ENCODE assay signal across 9 mouse cellular contexts in the genomic region with DNA sequence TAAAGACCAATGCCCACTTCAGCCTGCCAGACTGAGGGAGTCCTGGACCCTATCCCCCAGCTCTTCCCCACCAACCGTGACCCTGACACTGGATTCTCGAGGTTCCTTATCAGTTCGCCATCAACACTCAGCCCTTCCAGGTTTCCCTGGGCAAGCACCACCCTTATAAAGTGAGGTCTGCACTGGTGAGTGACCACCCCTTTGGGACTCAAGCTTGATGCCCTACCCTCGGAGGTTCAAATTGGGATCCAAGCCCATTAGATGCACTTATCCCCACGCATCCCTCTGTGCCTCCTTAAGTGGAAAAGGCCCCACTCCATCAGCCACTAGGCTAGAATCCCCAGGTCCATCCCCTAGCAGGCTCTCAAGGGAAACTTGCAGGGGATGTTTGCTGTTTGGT. TPM values are rescaled to one million over a fixed set of nuclear protein-coding genes. Genes with fewer than 3 reads are reported as not detected.
DNase-seq lines count a peak whose midpoint lies in the region; ATAC-seq and TF ChIP-seq lines count a peak whose summit lies in the region.
"Had no signal": no experiment of that assay in that cellular context is flagged by ENCODE, and none has a peak within 500 bp of the region (broad histone marks: within the 10 kb centered on the region; RNA-seq: fewer than 3 reads in every experiment).

No protein-coding gene starts in this region.

- TF ChIP-seq CTCF in cerebellum, adult 2 months (IDR thresholded peaks at IDR 0.05; ENCODE audit: borderline replicate concordance, insufficient read depth, low read depth, low read length) = no peak
- TF ChIP-seq CTCF in spleen, adult 2 months (IDR thresholded peaks at IDR 0.05; ENCODE audit: extremely low read depth, insufficient read depth, insufficient read length, insufficient replicate concordance) = no peak

- H3K4me3 ChIP-seq in cerebellum, adult 2 months (replicated peaks; ENCODE audit: insufficient read depth, low read depth, low read length) = peak overlapping the region; percentile 92
- H3K4me3 ChIP-seq in spleen, adult 2 months (ENCODE audit: extremely low read depth, insufficient read depth, insufficient read length) = peak overlapping the region; percentile 90
- H3K4me3 ChIP-seq in limb, embryonic 13.5 days = peak overlapping the region; percentile 88
- no peak overlapping the region for H3K4me3 ChIP-seq in stomach, embryonic 14.5 days (ENCODE audit: low read depth, low read length)

- peak in 1 of 2 experiments; percentile 50 for DNase-seq in cerebellum, adult 2 months
- no peak for DNase-seq in cerebellum, postnatal 14 days
- DNase-seq in spleen, adult 2 months (ENCODE audit: low read depth in 1 of 2, low spot score in 2 of 2) = no peak
- no peak for DNase-seq in spleen, postnatal 14 days (ENCODE audit: low spot score in 2 of 2)
- no peak for DNase-seq in yolk sac, embryonic 10.5 days (ENCODE audit: low spot score)
- no peak for DNase-seq in ovary, postnatal 10 days (ENCODE audit: low spot score)
- DNase-seq: kidney, adult 8-10 months had no signal

- H3K9ac ChIP-seq in limb, embryonic 13.5 days = peak overlapping the region; percentile 95
- no peak overlapping the region for H3K9ac ChIP-seq in stomach, embryonic 14.5 days (replicated peaks; ENCODE audit: low read depth, low read length)

- no peak for ATAC-seq in limb, embryonic 13.5 days (ENCODE audit: low FRiP score, low read depth)
- ATAC-seq in stomach, embryonic 14.5 days (ENCODE audit: insufficient number of reproducible peaks, insufficient read depth, low FRiP score, low read depth) = no peak

- 31% methylated on average over 5 of the region's 5 CpGs for WGBS in cerebellum, adult 2 months
- 49% methylated on average over 5 of the region's 5 CpGs for WGBS in spleen, adult 2 months
- WGBS in limb, embryonic 13.5 days = 66% methylated on average over 5 of the region's 5 CpGs
- WGBS in stomach, embryonic 14.5 days = 65% methylated on average over 5 of the region's 5 CpGs

- no peaks in the 10 kb centered on the region for H3K36me3 ChIP-seq in spleen, adult 2 months (ENCODE audit: control insufficient read depth, insufficient read depth, low read length)
- H3K36me3 ChIP-seq in limb, embryonic 13.5 days = no peaks in the 10 kb centered on the region
- H3K36me3 ChIP-seq in stomach, embryonic 14.5 days (ENCODE audit: control insufficient read depth, insufficient read depth, low read length) = no peaks in the 10 kb centered on the region

- H3K9me3 ChIP-seq in limb, embryonic 13.5 days = no peaks in the 10 kb centered on the region
- H3K9me3 ChIP-seq in stomach, embryonic 14.5 days (ENCODE audit: control insufficient read depth, low read depth, low read length) = no peaks in the 10 kb centered on the region

- H3K27me3 ChIP-seq in cerebellum, adult 2 months (ENCODE audit: control insufficient read depth, insufficient read depth, low read length) = no peaks in the 10 kb centered on the region
- no peaks in the 10 kb centered on the region for H3K27me3 ChIP-seq in spleen, adult 2 months (ENCODE audit: control insufficient read depth, insufficient read depth, low read length)
- no peaks in the 10 kb centered on the region for H3K27me3 ChIP-seq in limb, embryonic 13.5 days
- no peaks in the 10 kb centered on the region for H3K27me3 ChIP-seq in stomach, embryonic 14.5 days (ENCODE audit: control insufficient read depth, insufficient read depth, low read length)

- no peak for TF ChIP-seq POLR2A in cerebellum, adult 2 months (IDR thresholded peaks at IDR 0.05; ENCODE audit: borderline replicate concordance, insufficient read depth, low read length)
- TF ChIP-seq POLR2A in spleen, adult 2 months (IDR thresholded peaks at IDR 0.05; ENCODE audit: low read depth, low read length) = no peak

- H3K27ac ChIP-seq in cerebellum, adult 2 months (ENCODE audit: insufficient read depth, low read length) = peak overlapping the region; percentile 100
- peak overlapping the region; percentile 96 for H3K27ac ChIP-seq in spleen, adult 2 months (ENCODE audit: insufficient read depth, low read length)
- H3K27ac ChIP-seq in limb, embryonic 13.5 days = no peak overlapping the region
- H3K27ac ChIP-seq in stomach, embryonic 14.5 days (ENCODE audit: low read length) = no peak overlapping the region

- peak overlapping the region; percentile 90 for H3K4me2 ChIP-seq in limb, embryonic 13.5 days (replicated peaks)
- peak overlapping the region; percentile 83; the same call in 1 of the 2 replicates for H3K4me2 ChIP-seq in stomach, embryonic 14.5 days (replicated peaks; ENCODE audit: low read depth, low read length)

- H3K4me1 ChIP-seq in cerebellum, adult 2 months (ENCODE audit: control insufficient read depth, insufficient read depth, low read length) = peaks cover 33% of the 10 kb centered on the region
- H3K4me1 ChIP-seq in spleen, adult 2 months (ENCODE audit: control insufficient read depth, insufficient read depth, insufficient read length) = peaks cover 27% of the 10 kb centered on the region; the same call in 1 of the 2 replicates
- H3K4me1 ChIP-seq in limb, embryonic 13.5 days = peaks cover 43% of the 10 kb centered on the region
- H3K4me1 ChIP-seq in stomach, embryonic 14.5 days (ENCODE audit: control insufficient read depth, insufficient read depth, low read length) = peaks cover 32% of the 10 kb centered on the region

RNA-seq across cellular contexts. Expression of a gene that starts 1.9 kb away (rescaled TPM):
- 152 and 159 TPM in 2 replicates for polyA plus RNA-seq in cerebellum, adult 2 months (2012; rRNA removed)
- polyA plus RNA-seq in spleen, adult 2 months (2012; rRNA removed) = 64.4 and 82.8 TPM in 2 replicates
- polyA plus RNA-seq in limb, embryonic 13.5 days (2015; fragmentation: Nextera tagmentation; extraction: Ambion mirVana) = 17.4 and 18.6 TPM in 2 replicates
- polyA plus RNA-seq in stomach, embryonic 14.5 days (2014; fragmentation: Nextera tagmentation; extraction: Ambion mirVana) = 10.3 and 13.1 TPM in 2 replicates

RNA-seq across cellular contexts. Expression of a gene that starts 30.2 kb away (rescaled TPM):
- polyA plus RNA-seq in cerebellum, adult 2 months (2012; rRNA removed) = 23.0 and 23.3 TPM in 2 replicates
- polyA plus RNA-seq in spleen, adult 2 months (2012; rRNA removed) = 28.1 and 32.3 TPM in 2 replicates
- 12.5 and 13.5 TPM in 2 replicates for polyA plus RNA-seq in limb, embryonic 13.5 days (2015; fragmentation: Nextera tagmentation; extraction: Ambion mirVana)
- polyA plus RNA-seq in stomach, embryonic 14.5 days (2014; fragmentation: Nextera tagmentation; extraction: Ambion mirVana) = 9.3 and 9.7 TPM in 2 replicates

Comparison
In these comparisons a context has a peak if more than half of its experiments do, and no peak if none do; other contexts are left out.
1. H3K27ac ChIP-seq: peak in cerebellum, adult 2 months (single experiment) and spleen, adult 2 months (single experiment); none in limb, embryonic 13.5 days (single experiment) and stomach, embryonic 14.5 days (single experiment).